Mouse (Mus musculus): Measurements from ENCODE around the gene Cenpm. TPM values are rescaled to one million over a fixed set of nuclear protein-coding genes. Genes with fewer than 3 reads are reported as not detected.
"Not testable (repeated sequence)": the region's sequence is repeated elsewhere in the genome, so short reads cannot be mapped to it uniquely, and the experiment has no call there.

Gene Cenpm
- polyA plus RNA-seq, 1 experiment from 2014 or later = 51.7 TPM

GRCm38 (mm10) chr15:82255944-82256383, 11.4 kb upstream of the Cenpm start:
- H3K9me3 ChIP-seq (ENCODE audit: control insufficient read depth, low read length) = no peaks in the 10 kb centered on the region
- no peak overlapping the region for H3K27ac ChIP-seq (replicated peaks; ENCODE audit: low read depth, low read length)
- no peaks in the 10 kb centered on the region for H3K4me1 ChIP-seq (ENCODE audit: control insufficient read depth, insufficient read depth, low read length)
- H3K4me2 ChIP-seq (ENCODE audit: low read depth, low read length) = no peak overlapping the region
- H3K27me3 ChIP-seq (replicated peaks; ENCODE audit: control insufficient read depth, insufficient read depth, low read length) = no peaks in the 10 kb centered on the region
- WGBS = 25% methylated on average over 10 of the region's 10 CpGs
- ATAC-seq (ENCODE audit: low read depth) = peak; percentile 68; the same call in 1 of the 2 replicates
- H3K4me3 ChIP-seq (ENCODE audit: low read depth, low read length) = no peak overlapping the region
- H3K36me3 ChIP-seq (ENCODE audit: control insufficient read depth, insufficient read depth, low read length) = no peaks in the 10 kb centered on the region
- peak; percentile 67 for DNase-seq (ENCODE audit: low spot score)
- no peak overlapping the region for H3K9ac ChIP-seq (ENCODE audit: low read depth, low read length)

GRCm38 (mm10) chr15:82255248-82255647, 10.7 kb upstream of the Cenpm start:
- DNase-seq (ENCODE audit: low spot score) = no peak
- ATAC-seq (ENCODE audit: low read depth) = no peak

GRCm38 (mm10) chr15:82252097-82252496, 7.5 kb upstream of the Cenpm start, which contains the start of gene 1500009C09Rik:
Gene 1500009C09Rik (plus strand): TSS chr15:82252397.
- Histone ChIP-seq H3K27ac (replicated peaks; ENCODE audit: low read depth, low read length) (no peak within 1 kb of the TSS), H3K4me3 (ENCODE audit: low read depth, low read length) (no peak within 1 kb of the TSS), H3K4me1 (ENCODE audit: control insufficient read depth, insufficient read depth, low read length) (no peaks in the 10 kb centered on the region), H3K36me3 (ENCODE audit: control insufficient read depth, insufficient read depth, low read length) (no peaks in the 10 kb centered on the region), H3K27me3 (replicated peaks; ENCODE audit: control insufficient read depth, insufficient read depth, low read length) (no peaks in the 10 kb centered on the region), H3K9me3 (ENCODE audit: control insufficient read depth, low read length) (no peaks in the 10 kb centered on the region), H3K4me2 (ENCODE audit: low read depth, low read length) (no peak within 1 kb of the TSS), H3K9ac (ENCODE audit: low read depth, low read length) (no peak within 1 kb of the TSS)
- ATAC-seq (ENCODE audit: low read depth) (no peak), DNase-seq (ENCODE audit: low spot score) (no peak)
- 89% methylated on average over 6 of the region's 6 CpGs for WGBS

More at GRCm38 (mm10) chr15:82255248-82255647, 10.7 kb upstream of the Cenpm start:
- Histone ChIP-seq H3K4me1 (ENCODE audit: control insufficient read depth, insufficient read depth, low read length) (no peaks in the 10 kb centered on the region), H3K9ac (ENCODE audit: low read depth, low read length) (no peak overlapping the region), H3K9me3 (ENCODE audit: control insufficient read depth, low read length) (no peaks in the 10 kb centered on the region), H3K27me3 (replicated peaks; ENCODE audit: control insufficient read depth, insufficient read depth, low read length) (no peaks in the 10 kb centered on the region), H3K4me3 (ENCODE audit: low read depth, low read length) (no peak overlapping the region), H3K4me2 (ENCODE audit: low read depth, low read length) (no peak overlapping the region), H3K36me3 (ENCODE audit: control insufficient read depth, insufficient read depth, low read length) (no peaks in the 10 kb centered on the region), H3K27ac (replicated peaks; ENCODE audit: low read depth, low read length) (no peak overlapping the region)
- WGBS = 40% methylated on average over 4 of the region's 4 CpGs

- Histone ChIP-seq H3K9me3 (ENCODE audit: control insufficient read depth, low read length) (no peaks in the 10 kb centered on the region), H3K4me1 (ENCODE audit: control insufficient read depth, insufficient read depth, low read length) (no peaks in the 10 kb centered on the region), H3K4me3 (ENCODE audit: low read depth, low read length) (no peak overlapping the region), H3K9ac (ENCODE audit: low read depth, low read length) (no peak overlapping the region), H3K27me3 (replicated peaks; ENCODE audit: control insufficient read depth, insufficient read depth, low read length) (no peaks in the 10 kb centered on the region), H3K27ac (replicated peaks; ENCODE audit: low read depth, low read length) (no peak overlapping the region), H3K4me2 (ENCODE audit: low read depth, low read length) (no peak overlapping the region), H3K36me3 (ENCODE audit: control insufficient read depth, insufficient read depth, low read length) (no peaks in the 10 kb centered on the region)
- no peak for ATAC-seq (ENCODE audit: low read depth)
- no peak for DNase-seq (ENCODE audit: low spot score)
- WGBS = 90% methylated on average over 3 of the region's 3 CpGs
Observed at GRCm38 (mm10) chr15:82251579-82251978, 7.0 kb upstream of the Cenpm start.

- Histone ChIP-seq H3K4me3 (ENCODE audit: low read depth, low read length) (no peak overlapping the region), H3K27me3 (replicated peaks; ENCODE audit: control insufficient read depth, insufficient read depth, low read length) (no peaks in the 10 kb centered on the region), H3K4me2 (ENCODE audit: low read depth, low read length) (no peak overlapping the region), H3K4me1 (ENCODE audit: control insufficient read depth, insufficient read depth, low read length) (peaks cover 4% of the 10 kb centered on the region), H3K27ac (replicated peaks; ENCODE audit: low read depth, low read length) (no peak overlapping the region), H3K9ac (ENCODE audit: low read depth, low read length) (no peak overlapping the region), H3K36me3 (ENCODE audit: control insufficient read depth, insufficient read depth, low read length) (no peaks in the 10 kb centered on the region), H3K9me3 (ENCODE audit: control insufficient read depth, low read length) (no peaks in the 10 kb centered on the region)
- no peak for ATAC-seq (ENCODE audit: low read depth)
- WGBS = 67% methylated on average over 3 of the region's 3 CpGs
- DNase-seq (ENCODE audit: low spot score) = no peak
Observed at GRCm38 (mm10) chr15:82247131-82247776, 2.7 kb upstream of the Cenpm start.

- ATAC-seq (ENCODE audit: low read depth); H3K36me3 ChIP-seq (ENCODE audit: control insufficient read depth, insufficient read depth, low read length); DNase-seq (ENCODE audit: low spot score); H3K27me3 ChIP-seq (replicated peaks; ENCODE audit: control insufficient read depth, insufficient read depth, low read length); H3K4me1 ChIP-seq (ENCODE audit: control insufficient read depth, insufficient read depth, low read length); H3K9me3 ChIP-seq (ENCODE audit: control insufficient read depth, low read length): not testable (repeated sequence)
- Histone ChIP-seq H3K9ac (ENCODE audit: low read depth, low read length) (peak overlapping the region; percentile 71), H3K4me2 (ENCODE audit: low read depth, low read length) (peak overlapping the region; percentile 86), H3K4me3 (ENCODE audit: low read depth, low read length) (peak overlapping the region; percentile 81), H3K27ac (replicated peaks; ENCODE audit: low read depth, low read length) (peak overlapping the region; percentile 71; the same call in 1 of the 2 replicates)
- 21% methylated on average over 9 of the region's 9 CpGs for WGBS
Observed at GRCm38 (mm10) chr15:82244805-82245161, 235 bp upstream of the Cenpm start.

GRCm38 (mm10) chr15:82243742-82244114, 820 bp downstream of the Cenpm start:
- 5% methylated on average over 12 of the region's 12 CpGs for WGBS
- peak overlapping the region; percentile 61; the same call in 1 of the 2 replicates for H3K27ac ChIP-seq (replicated peaks; ENCODE audit: low read depth, low read length)
- peak overlapping the region; percentile 86 for H3K4me2 ChIP-seq (ENCODE audit: low read depth, low read length)
- no peak; the same call in 1 of the 2 replicates for ATAC-seq (ENCODE audit: low read depth)
- no peaks in the 10 kb centered on the region for H3K9me3 ChIP-seq (ENCODE audit: control insufficient read depth, low read length)
- peak overlapping the region; percentile 71 for H3K9ac ChIP-seq (ENCODE audit: low read depth, low read length)
- peaks cover 4% of the 10 kb centered on the region for H3K4me1 ChIP-seq (ENCODE audit: control insufficient read depth, insufficient read depth, low read length)
- peak overlapping the region; percentile 81 for H3K4me3 ChIP-seq (ENCODE audit: low read depth, low read length)
- H3K36me3 ChIP-seq (ENCODE audit: control insufficient read depth, insufficient read depth, low read length) = no peaks in the 10 kb centered on the region
- no peaks in the 10 kb centered on the region for H3K27me3 ChIP-seq (replicated peaks; ENCODE audit: control insufficient read depth, insufficient read depth, low read length)
- no peak for DNase-seq (ENCODE audit: low spot score)

GRCm38 (mm10) chr15:82243311-82243710, 1.2 kb downstream of the Cenpm start:
- peaks cover 1% of the 10 kb centered on the region; the same call in 1 of the 2 replicates for H3K36me3 ChIP-seq (ENCODE audit: control insufficient read depth, insufficient read depth, low read length)
- ATAC-seq (ENCODE audit: low read depth) = no peak
- 67% methylated on average over 3 of the region's 3 CpGs for WGBS
- peak overlapping the region; percentile 71 for H3K9ac ChIP-seq (ENCODE audit: low read depth, low read length)
- H3K4me3 ChIP-seq (ENCODE audit: low read depth, low read length) = peak overlapping the region; percentile 81
- H3K9me3 ChIP-seq (ENCODE audit: control insufficient read depth, low read length) = no peaks in the 10 kb centered on the region
- no peaks in the 10 kb centered on the region for H3K27me3 ChIP-seq (replicated peaks; ENCODE audit: control insufficient read depth, insufficient read depth, low read length)
- DNase-seq (ENCODE audit: low spot score) = no peak
- H3K27ac ChIP-seq (replicated peaks; ENCODE audit: low read depth, low read length) = no peak overlapping the region
- H3K4me1 ChIP-seq (ENCODE audit: control insufficient read depth, insufficient read depth, low read length) = peaks cover 4% of the 10 kb centered on the region
- peak overlapping the region; percentile 86 for H3K4me2 ChIP-seq (ENCODE audit: low read depth, low read length)

- DNase-seq (ENCODE audit: low spot score) (peak; percentile 74), ATAC-seq (ENCODE audit: low read depth) (peak; percentile 85)
- Histone ChIP-seq H3K9ac (ENCODE audit: low read depth, low read length) (no peak overlapping the region), H3K9me3 (ENCODE audit: control insufficient read depth, low read length) (no peaks in the 10 kb centered on the region), H3K27me3 (replicated peaks; ENCODE audit: control insufficient read depth, insufficient read depth, low read length) (no peaks in the 10 kb centered on the region), H3K4me2 (ENCODE audit: low read depth, low read length) (no peak overlapping the region), H3K36me3 (ENCODE audit: control insufficient read depth, insufficient read depth, low read length) (peaks cover 4% of the 10 kb centered on the region; the same call in 1 of the 2 replicates), H3K4me3 (ENCODE audit: low read depth, low read length) (no peak overlapping the region), H3K4me1 (ENCODE audit: control insufficient read depth, insufficient read depth, low read length) (no peaks in the 10 kb centered on the region), H3K27ac (replicated peaks; ENCODE audit: low read depth, low read length) (no peak overlapping the region)
- 15% methylated on average over 5 of the region's 5 CpGs for WGBS
Observed at GRCm38 (mm10) chr15:82236565-82236964, 8.0 kb downstream of the Cenpm start.

Data from embryonic facial prominence, embryonic 14.5 days (tissue).